Mouse (Mus musculus) testis, postnatal 10 days (tissue): ENCODE measurements around the gene Tbcc.
A peak's percentile ranks its signal among the peaks of the same experiment; 100 is the strongest.

Experiments used
- DNase-seq: peaks from one replicate; pipeline ENCODE4 v3.0.0; 2021; ENCODE audit warnings: low spot score

Tbcc gene

GRCm38 (mm10) chr17:46903876-46904490, 13.5 kb downstream of the Tbcc start:
- peak; percentile 82 for DNase-seq

- no peak for DNase-seq
These were observed 19.7 kb downstream of the Tbcc start, which contains the start of gene Prph2 for GRCm38 (mm10) chr17:46910186-46910585. Gene Prph2, plus strand, starts transcription at chr17:46910459.

- DNase-seq: no peak
These were observed 21.8 kb downstream of the Tbcc start for GRCm38 (mm10) chr17:46912331-46912730.

- DNase-seq: no peak
These were observed 24.6 kb downstream of the Tbcc start for GRCm38 (mm10) chr17:46915129-46915528.

- no peak for DNase-seq
These were observed 28.5 kb downstream of the Tbcc start for GRCm38 (mm10) chr17:46918951-46919350.

GRCm38 (mm10) chr17:46920855-46921254, 30.4 kb downstream of the Tbcc start:
- no peak for DNase-seq

- DNase-seq: no peak
These were observed 35.7 kb downstream of the Tbcc start for GRCm38 (mm10) chr17:46926192-46926591.

GRCm38 (mm10) chr17:46926941-46927340, 36.5 kb downstream of the Tbcc start:
- no peak for DNase-seq

- DNase-seq: no peak
These were observed 37.3 kb downstream of the Tbcc start for GRCm38 (mm10) chr17:46927781-46928180.

- no peak for DNase-seq
These were observed 38.8 kb downstream of the Tbcc start for GRCm38 (mm10) chr17:46929277-46929676.

GRCm38 (mm10) chr17:46929897-46930296, 39.4 kb downstream of the Tbcc start:
- no peak for DNase-seq

GRCm38 (mm10) chr17:46932961-46933360, 42.5 kb downstream of the Tbcc start:
- no peak for DNase-seq

- peak; percentile 80 for DNase-seq
These were observed 43.3 kb downstream of the Tbcc start for GRCm38 (mm10) chr17:46933557-46934348.

- DNase-seq: no peak
These were observed 50.0 kb downstream of the Tbcc start for GRCm38 (mm10) chr17:46940461-46940860.
